Mouse (Mus musculus) skeletal muscle tissue, postnatal 0 days (tissue): ENCODE data around the gene Bank1. TPM values are rescaled to one million over a fixed set of nuclear protein-coding genes. Genes with fewer than 3 reads are reported as not detected.

Experiments used
- polyA plus RNA-seq: library from polyadenylated mRNA; unstranded; fragments of >200 nt; fragmentation: Nextera tagmentation; extraction: Ambion mirVana; gene quantifications from 2 replicates; pipeline ENCODE4 v1.2.1, GENCODE M21; 2015

The Bank1 gene
- polyA plus RNA-seq, result 0.74 and 0.79 TPM in 2 replicates

GRCm38 (mm10) chr3:136325783-136326182, at the start of gene Bank1:
TSS of gene Bank1 (minus strand) at chr3:136326066.

